Mouse (Mus musculus): ENCODE data around the gene Vmn1r1.

Vmn1r1 gene

GRCm38 (mm10) chr1:182110708-182111385 lies 53.4 kb downstream of the Vmn1r1 start:
- TF ChIP-seq GATA4 (IDR thresholded peaks at IDR 0.05; ENCODE audit: insufficient replicate concordance, low read length): no peak

DNA sequence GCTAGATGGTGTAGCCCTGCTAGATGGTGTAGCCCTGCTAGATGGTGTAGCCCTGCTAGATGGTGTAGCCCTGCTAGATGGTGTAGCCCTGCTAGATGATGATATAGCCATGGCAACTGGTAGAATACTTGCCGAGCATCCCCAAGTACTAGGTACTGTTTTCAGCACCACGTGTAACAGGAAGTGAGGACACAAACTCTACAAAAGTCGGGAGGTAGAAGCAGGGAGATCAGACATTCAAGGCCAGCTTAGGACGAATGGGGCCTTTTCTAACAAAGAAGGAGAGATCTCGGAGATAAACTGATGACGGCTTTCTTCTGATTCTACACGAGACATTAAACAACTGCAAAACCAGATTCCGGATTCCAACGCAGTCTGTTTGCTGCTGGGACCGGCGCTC lies 54.1 kb downstream of the Vmn1r1 start:
- no peak for TF ChIP-seq GATA4 (IDR thresholded peaks at IDR 0.05; ENCODE audit: insufficient replicate concordance, low read length)

- TF ChIP-seq GATA4 (IDR thresholded peaks at IDR 0.05; ENCODE audit: insufficient replicate concordance, low read length): no peak
These were observed 55.7 kb downstream of the Vmn1r1 start for GRCm38 (mm10) chr1:182108397-182109099.

DNA sequence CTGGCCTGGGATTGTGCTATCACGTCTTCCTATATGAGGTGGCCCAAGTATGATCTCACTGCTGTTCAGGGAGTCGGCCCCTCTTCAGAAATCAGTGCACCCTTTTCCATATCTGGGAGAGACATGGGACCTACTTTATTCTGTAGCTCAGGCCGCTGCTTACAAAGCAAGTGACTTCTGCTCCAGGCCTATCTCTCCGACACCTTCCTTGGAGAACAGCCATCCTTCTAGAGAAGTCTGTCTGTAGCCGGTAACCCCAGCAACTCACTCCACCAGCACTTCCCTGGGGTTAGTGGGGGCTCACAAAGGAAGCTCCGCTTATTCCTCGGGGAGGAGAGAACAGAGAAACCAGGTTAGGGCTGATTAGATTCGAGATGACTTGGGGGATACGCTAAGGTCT lies 57.0 kb downstream of the Vmn1r1 start:
- no peak for TF ChIP-seq GATA4 (IDR thresholded peaks at IDR 0.05; ENCODE audit: insufficient replicate concordance, low read length)

DNA sequence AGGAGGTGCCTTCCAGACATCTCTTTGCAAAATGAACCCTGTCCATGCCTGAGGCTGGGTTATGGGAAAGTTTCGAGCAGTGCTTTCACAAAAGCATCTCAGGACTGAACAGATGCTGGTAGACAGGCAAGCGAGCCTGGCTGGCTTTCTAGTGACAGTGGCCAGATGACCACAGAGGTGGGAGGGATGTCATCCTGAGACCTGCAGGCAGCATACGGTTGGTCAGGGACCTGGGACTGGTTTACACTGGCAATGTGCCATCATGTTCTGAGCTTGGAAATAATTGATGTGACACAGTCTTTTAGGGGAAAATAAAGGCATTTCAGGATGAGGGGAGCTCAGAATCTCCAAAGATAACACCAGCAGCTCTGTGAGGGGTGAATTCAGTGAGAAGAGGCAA lies 59.3 kb downstream of the Vmn1r1 start:
- no peak for TF ChIP-seq GATA4 (IDR thresholded peaks at IDR 0.05; ENCODE audit: insufficient replicate concordance, low read length)
